Mouse (Mus musculus) right cerebral cortex, adult 2 months (tissue): Measurements from ENCODE around the gene Kin.
A peak's percentile ranks its signal among the peaks of the same experiment; 100 is the strongest.

Experiments used
- DNase-seq, 2 experiments: peaks; one replicate each; pipeline ENCODE4 v3.0.0; 2021 to 2022; ENCODE audit warnings: low spot score in 2 of 2

Kin gene

DNA sequence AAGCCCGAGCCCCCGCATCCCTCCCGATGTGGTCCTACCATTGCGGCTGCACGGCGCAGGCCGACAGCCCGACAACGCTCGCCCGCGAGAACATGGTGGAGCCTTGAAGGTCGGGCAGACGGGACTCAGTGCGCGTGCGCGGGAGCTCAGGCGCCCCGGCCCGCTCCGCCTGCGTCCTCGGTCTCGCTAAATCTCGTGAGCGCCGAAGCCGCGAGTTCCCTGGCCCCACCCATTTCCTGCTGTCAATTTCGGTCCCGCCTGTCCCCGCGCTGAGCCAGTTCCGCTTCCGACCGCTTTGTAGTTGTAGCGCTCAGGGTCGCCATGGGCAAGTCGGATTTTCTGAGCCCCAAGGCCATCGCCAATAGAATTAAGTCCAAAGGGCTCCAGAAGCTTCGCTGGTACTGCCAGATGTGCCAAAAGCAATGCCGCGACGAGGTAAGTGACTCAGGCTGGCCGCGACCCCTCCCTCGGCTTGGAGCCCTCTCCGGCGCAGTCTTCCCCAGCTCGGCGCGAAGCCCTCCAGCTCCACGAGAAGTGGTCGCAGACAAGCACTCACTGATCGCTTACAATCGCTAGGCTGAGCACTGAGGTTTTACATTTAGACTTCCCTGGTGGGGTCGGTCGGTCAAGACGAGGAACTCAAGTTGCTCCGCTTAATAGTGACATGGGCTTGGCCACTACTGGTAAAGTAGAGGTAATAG, at the start of gene Kin, which contains the start of gene Atp5c1:
Gene Kin, plus strand, starts transcription at position 284 of the 701 bp plus-strand sequence.
Gene Atp5c1, minus strand, starts transcription at position 201 of the 701 bp plus-strand sequence.
- DNase-seq: peak; percentile 95 to 97

DNA sequence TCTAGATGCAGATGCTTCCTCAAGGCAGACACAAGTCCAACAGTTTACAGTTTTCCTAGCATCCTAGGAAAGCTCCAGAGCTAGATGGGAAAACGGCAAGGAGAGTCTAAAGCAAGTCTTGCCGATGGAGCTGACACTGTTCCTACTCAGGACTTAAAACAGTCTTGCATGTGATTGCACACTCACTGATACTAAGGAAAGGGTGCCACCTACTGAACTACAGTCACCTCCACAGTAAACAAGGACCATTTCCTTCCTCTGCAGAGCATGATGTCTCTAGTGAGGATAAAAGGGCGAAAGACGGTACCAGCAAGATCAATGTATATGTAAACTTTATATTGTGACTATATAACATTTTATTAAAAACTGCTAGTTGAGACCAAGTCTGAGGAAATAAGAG, 46.7 kb upstream of the Kin start:
- DNase-seq: no peak

DNA sequence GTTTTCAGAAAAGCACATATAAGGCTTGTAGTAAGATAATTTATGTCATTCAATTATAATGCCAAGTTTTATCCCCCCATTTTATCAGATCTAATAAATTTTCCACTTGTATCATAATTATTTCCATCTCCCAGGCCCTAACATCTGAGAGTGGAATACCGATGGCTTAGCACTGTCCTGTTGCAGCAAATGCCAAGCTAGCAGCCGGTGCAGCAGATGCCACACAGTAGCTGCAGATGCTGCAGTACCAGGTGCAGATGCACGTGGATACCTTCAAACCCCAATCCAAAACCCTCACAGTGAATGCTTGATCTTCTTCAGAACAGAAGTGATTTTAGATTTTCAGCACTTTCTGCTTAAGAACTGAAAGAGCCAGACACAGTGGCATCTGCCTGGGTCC, 45.4 kb upstream of the Kin start:
- DNase-seq: no peak

DNA sequence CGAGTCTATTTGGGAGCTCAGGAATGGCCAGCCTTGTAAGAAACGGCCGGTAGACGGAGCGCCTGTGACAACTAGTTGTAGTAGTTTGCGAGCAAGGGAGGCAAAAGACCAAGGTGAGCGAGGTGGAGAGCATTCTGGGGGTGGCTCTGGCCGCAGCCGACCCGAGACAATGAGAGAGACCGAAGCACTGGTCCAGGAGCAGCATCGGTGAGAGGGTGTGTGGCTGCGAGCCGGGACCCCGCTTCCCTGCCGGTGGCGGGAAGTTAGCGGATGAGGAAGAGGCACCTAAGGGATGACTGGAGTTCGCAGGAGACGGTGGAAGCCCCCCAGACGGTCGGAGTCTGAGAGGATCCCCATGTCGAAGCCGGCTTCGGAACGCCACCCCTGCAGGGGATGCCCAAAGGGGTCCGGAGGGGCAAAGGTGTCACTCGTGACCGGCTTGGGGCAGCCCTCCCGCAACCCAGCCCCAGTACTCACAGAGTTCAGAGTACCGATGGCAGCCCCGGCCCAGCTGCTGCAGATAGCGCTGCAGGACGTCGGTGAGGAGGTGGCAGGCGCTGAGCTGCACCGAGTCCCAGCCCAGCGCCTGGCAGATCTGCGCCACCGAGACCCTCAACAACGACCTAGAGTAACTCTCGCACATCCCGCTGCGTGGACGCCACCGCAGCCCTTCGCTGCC, 32.5 kb upstream of the Kin start:
- peak in 1 of 2 experiments; percentile 35 for DNase-seq

DNA sequence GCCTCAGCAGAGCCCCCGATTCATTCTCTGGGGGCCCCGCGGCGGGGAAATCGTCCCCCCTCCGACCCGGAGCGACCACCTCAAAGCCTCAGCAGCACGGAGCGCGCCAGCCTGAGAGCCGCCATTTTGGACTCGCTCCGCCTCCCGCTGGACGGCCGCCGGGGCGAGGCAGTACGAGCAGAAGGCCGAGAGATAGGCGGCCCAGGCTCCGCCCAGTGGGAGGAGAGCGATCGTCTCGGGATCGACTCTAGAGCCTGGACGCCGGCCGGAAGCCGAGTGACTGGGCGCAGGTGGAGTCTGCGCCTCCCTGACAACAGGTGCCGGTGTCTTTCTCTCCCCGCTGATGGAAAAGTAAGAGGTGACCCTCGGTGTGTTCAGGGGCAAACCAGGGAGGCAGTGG, 31.9 kb upstream of the Kin start, which contains the start of gene Taf3:
Gene Taf3, minus strand, starts transcription at position 136 of the 400 bp plus-strand sequence.
- peak; percentile 91 to 92 for DNase-seq

DNA sequence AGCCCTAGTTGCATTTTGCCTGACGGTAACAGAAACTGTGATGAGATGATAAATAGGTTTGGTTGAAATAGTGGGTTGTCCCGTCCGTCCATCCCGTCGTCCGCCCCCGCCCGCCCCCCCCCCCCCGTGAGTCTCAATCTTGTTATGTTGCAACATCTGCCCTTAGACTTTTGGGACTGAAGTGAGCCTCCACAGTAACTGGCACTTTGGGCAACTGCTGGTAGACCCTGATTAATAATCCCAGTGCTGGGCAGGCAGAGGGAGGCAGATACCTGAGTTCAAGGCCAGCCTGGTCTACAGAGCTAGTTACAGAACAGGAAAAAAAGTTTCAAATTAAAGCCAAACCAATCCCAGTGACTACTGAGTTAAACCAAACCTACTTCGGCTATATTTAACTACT, 30.9 kb upstream of the Kin start:
- DNase-seq: no peak

DNA sequence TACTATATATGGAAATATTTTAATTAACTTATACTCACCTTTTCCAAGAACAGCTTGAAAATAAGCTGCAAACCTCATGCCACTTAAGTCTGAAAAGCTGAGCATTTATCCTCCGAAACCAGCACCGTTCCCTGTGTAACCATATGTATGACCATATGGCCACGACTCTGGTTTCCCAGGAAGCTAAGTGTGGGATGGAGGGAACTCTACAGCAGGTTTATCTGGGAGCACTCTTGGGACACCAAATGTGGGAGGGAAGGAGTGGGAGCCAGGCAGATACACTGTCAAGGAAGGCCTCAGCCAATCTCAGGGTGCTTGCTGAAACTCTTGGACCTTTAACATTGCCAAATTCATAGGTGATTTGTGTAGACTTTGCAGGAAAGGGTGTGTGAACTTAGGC, 29.5 kb upstream of the Kin start:
- peak; percentile 69 to 73 for DNase-seq

DNA sequence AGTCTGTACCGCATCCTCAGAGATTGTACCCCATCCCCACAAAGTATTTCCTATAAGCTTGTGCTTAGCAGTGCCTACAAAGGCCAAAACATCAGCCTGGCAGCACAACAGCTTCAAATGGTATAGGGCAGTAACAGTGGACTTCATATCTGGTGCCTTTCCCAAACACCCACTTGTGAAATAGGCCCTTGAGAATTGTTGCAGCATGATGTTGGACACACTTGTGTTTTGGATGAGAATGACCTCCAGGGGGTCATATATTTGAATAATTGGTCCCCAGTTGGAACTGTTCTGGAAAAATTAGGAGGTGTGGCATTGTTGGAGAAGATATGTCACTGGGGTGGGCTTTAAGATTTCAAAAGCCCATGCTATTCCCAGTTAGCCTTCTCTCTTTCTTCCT, 28.4 kb upstream of the Kin start:
- DNase-seq: no peak

DNA sequence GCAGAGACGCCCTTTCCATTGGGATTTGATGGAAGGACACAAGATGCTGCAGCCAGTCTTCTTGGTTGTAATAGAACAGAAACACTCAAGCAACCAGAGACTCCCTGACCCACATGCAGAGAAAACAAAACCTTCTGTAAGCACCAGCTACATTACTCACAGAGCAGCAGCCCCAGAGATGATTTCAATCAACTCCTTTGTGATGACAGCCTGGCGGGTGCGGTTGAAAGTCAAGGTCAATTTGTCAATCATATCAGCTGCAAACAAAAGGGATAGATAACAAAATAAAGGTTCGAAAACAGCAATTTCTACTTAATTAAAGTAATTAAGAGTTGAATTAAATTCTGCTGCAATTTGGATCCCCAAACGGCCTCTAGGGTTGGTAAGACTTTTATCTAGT, 21.6 kb upstream of the Kin start:
- no peak for DNase-seq

DNA sequence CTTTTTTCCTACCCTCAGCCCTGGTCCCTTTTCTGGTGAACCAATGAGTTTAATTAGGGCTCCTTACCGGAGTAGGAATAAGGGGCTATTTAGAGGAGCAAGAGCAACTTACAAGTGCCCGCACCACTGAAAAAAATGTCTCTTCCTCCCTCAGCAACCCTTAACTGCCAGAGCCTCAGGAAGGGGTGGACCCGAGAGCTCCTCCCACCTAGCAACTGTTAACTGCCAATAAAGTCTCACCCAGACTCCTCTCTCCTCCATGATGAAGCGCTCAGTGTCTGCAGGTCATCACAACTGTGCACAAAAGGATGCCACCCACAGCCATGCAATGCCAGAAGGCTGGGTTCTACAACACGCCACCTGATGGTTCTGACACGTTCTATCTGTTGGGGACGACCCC, 8.6 kb upstream of the Kin start:
- no peak for DNase-seq

DNA sequence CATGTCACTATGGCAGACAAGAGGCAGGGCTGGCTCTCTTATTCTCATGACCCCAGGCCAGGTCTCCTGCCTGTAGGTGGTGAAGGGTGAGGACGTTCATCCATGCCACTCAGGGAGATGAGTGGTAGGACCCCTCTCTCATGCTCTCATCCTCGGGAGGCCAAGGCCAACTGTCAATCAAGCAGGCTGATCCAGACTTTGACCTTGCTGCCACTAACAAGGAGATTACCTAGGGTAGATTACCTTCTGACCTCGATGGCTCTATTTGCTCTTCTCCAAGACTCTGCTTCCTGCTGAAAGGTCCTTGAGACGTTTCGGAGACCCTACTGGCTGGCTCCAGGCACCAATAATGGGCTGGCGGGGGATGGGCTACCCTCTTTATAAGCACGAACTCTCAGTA, 5.9 kb upstream of the Kin start:
- DNase-seq: no peak

DNA sequence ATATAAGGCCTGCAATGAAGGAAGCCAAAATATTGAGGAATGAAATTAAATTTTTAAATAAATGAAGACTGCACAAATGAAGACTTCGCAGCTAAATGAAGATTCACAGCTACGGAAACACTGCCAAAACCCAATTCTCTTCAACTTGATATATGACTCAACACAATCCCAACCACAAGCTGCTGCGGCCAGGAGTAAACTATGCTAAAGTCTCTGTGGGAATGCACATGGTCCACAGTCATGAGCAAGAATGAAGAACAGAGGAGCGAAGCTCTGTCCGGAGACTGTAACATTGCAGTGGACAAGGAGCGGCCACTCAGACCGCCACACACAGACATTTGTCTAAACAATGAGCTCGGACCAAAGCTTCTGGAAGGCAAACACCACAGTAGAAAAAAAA, 3.7 kb upstream of the Kin start:
- DNase-seq: no peak

DNA sequence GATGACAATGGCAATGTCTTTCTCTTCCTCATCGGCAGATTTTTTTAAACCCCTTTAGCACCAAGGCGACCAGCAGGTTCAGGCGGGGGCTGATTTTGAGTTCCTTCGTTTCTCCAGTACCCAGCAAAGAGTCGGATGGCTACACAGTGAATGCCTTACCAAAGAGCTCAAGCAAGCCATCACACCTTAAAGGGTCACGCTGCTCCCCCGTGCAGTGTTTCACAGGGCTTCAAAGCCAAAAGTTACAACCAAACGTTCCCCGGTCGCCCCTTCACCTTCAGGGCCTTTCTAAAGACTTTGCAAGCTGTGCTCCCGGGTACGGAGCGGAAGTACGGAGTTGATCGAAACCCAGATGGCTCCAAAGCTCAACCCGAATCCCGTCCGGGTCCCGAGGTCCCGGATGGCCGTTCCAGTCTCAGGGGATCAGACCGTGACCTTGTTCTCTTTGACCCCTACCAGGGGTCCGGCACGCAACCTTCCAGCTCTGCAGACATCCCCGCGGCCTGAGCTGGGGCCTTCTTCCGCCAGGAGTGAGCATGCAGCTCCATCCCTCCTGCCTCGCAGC, 566 bp upstream of the Kin start:
- DNase-seq: no peak

DNA sequence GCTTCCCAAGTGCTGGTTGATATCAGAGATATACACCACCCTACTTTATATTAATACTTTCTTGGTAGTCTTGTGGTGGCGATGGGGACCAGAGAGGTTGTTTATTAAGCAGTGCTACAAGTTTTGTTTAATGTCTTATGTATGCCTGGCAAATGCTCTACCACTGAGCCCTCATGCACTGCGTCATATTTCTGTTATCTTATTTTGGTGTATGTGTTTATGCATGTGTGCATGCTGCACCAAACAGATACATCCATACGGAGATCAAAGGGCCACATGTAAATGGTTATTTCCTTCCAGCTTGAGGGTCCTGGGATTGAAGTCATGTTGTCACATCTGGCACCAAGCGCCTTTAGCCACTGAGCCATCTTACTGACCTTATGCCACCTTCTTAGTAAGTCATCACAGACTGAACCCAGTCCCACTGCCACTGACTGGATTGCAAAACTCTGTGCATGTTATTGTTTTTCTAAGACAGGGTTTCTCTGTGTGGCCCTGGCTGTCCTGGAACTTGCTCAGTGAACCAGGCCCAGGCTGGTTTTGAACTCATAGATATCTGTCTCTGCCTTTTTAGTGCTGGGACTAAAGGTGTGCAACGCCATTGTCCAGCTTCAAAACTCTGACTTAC, 1.2 kb downstream of the Kin start:
- DNase-seq: no peak

DNA sequence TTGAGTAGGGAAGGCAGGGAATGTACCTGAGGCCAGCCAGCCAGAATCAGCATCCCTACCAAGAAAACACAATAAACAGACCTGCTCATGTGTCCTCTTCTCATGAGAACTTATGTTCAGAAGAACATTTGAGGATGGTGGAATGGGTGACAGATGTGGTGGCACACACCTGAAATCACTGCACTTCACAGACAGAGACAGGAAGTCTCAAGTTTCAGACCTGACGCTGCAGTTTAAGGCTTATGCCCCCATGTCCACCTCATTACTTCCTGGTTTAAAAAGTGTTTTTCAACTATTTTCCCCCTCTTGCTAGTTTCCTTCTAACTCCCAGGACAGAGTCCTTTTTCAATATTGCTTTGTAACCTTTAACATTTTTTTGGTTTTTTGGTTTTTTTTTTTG, 2.3 kb downstream of the Kin start:
- DNase-seq: no peak

DNA sequence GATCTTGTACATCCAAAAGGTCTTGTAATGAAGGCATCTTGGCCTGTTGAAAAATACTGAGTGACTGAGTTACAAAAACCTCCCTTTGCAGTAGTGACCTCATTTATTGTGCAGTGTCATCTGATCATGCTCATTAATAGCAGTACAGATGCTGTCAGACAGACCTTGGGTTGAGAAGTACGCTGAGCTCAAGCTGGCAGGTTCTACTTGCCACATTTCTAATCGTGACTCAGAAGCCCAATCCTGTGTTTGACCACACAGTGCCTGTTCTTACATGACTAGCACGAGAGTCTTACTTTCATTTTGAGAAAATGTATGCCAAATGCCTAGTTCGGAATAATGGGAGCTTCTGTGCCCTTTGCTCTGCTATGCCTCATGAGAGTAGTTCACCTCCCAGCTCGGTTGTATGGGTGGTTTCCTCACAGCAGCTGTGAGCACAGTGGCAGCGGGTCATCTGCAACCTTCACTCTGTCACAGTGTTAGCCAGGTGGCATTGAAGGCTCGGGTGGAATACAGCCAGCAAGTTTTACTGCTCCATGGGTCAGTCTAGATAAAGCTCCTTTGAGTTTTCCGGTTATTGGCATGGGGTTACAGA, 7.0 kb downstream of the Kin start:
- DNase-seq: no peak

DNA sequence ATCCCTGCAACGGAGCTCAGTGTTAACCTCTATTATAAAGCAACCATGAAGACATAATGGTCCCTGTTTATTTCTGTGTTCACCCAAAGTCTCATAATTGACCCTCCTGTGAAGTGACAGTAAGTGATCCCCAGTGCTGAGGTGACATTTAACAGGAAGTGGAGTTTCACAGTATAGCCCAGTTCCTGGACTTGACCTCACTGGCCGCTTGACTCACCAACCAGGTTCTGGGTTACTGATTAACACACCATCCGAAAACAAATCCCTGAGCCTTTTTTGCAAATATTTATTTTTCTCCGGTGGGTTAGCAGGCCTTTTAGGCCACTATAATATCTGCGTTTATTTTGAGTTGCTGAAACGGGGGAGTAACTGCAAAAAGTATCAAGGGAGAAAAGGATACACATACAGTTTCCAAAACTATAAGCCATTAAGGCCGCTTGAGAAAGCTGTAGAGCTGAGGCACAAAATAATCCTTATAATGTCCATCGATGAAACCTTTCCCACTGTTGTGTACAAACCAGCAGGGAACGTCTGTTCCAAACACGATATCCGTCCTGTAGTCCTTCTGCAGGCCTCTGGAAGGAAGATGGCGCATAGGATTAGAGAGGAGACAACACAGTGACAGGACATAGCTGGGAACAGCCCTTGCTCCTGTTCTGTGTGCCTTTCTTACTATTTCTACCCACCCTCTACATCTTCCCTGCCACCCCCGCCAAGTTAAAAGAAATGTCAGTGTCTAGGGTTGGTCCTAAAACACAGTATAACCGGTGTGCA, 14.1 kb downstream of the Kin start:
- no peak for DNase-seq

DNA sequence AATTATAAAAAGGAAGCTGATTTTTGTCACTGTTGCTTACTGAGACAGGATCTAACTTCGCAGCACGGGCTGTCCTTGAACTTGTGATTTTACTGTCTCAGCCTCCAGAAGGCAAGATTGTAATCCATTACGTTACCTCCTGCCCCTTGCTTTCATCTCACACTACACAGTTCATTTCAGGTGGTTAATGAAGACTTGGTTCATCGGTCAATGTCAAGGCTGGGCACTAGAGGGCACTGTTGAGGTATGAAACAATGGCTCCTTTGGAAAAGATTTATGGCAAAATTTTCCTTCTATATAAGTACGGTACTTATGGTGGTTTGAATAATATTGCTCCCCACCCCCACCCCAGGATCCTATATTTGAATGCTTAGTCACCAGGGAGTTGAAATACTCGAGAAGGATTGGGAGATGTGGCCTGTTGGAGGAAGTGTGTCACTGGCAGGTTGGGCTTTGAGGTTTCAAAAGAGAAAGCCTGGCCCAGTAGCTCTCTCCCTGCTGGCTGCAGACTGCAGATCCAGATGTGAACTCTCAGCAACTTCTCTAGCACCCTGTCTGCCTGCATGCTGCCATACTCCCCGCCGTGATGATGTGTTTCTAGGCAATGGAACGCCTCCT, 18.3 kb downstream of the Kin start:
- DNase-seq: peak; percentile 76 to 77

DNA sequence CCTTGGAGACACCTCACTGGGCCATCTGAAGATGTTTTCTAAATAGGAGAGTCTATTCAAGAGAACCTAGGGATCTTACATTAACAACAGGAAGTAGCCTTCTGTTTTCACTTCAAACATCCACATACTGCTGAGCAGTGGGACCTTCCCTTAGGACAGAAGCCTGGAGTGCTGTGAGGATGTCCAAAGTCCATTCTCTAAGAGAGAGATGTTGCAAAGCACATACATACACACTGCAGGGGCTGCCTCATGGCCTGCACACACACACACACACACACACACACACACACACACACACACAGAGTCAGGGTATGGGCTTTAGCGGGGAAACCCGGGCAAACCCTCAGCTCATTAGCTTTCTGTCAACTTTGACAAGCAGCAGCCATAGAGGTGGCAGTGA, 20.1 kb downstream of the Kin start:
- DNase-seq: no peak

DNA sequence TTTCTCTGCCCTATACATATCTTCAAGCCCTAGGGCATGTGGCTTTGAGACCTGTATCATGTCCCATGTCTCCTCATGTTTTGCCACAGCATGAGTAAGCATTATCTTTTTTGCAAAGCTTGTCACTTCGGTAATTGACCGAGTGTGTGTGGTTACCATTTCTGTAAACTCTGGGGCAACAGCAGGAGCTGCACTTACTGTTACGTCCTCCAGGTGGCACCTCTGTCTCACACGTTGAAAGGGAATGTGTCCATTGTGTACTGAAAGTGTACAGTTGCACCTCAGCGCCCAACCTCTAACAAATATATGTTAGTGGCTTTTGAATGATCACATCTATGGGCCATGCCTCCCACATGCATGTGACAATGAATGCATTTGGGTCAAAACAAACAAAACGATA, 20.8 kb downstream of the Kin start:
- DNase-seq: peak; percentile 67 to 80
